Mouse (Mus musculus): Measurements from ENCODE around the gene Vdr.

The Vdr gene

DNA sequence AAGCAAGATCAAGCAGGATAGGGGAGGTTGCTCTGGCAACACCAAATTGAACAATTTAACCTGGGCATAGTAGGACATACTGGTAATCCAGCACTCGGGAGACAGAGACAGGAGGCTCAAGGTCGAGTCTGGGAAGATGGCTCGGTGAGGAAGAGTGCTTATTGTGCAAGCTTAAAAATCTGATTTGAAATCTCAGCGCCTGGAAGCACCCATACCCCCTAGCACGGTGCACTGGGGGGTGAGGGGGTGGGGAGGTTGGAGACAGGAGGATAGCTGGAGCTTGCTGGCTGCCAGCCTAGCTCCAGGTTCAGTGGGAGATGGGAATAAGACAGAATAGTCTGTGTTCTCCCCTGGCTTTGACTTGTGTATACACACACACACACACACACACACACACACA lies 9.9 kb upstream of the Vdr start:
- no peak for DNase-seq (ENCODE audit: low read depth, low spot score)

DNA sequence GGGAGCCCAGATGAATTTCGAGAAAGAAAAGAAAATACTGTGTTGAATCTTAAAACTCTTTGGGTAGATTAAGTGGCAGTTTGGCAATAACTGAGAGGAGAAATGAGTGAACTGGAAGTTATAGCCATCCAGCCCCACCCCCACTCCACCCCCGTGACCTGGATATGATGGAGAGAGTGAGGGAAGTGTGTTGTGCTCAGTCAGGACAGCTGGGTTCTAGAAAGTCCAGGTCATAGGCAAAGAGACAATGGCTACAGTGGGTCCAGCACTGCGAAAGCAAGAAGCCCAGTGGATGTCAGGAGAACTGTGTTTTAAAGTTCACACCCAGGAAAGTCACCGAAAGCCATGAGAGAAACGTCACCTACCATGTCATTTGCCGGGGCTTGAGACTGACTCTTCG lies 8.8 kb upstream of the Vdr start:
- no peak for DNase-seq (ENCODE audit: low read depth, low spot score)

DNA sequence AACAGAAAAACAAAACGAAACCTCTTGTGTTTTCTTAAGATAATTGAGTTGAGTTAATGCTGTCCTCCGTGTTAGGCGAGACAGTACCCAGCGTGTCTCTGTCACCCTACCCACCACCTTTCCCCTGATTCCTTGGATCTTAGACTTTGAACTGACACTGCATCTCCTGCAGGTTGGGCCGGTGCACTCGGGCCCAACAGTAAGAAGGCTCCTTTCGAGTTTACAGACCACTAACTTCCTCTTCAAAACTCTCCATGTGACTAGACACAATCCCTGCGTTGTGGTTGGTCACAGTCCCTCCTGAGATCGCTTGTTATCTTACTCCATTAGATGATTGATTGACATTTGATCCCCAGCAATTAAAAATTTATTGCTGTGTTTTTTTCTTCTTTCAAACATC lies 7.6 kb upstream of the Vdr start:
- DNase-seq (ENCODE audit: low read depth, low spot score): no peak

DNA sequence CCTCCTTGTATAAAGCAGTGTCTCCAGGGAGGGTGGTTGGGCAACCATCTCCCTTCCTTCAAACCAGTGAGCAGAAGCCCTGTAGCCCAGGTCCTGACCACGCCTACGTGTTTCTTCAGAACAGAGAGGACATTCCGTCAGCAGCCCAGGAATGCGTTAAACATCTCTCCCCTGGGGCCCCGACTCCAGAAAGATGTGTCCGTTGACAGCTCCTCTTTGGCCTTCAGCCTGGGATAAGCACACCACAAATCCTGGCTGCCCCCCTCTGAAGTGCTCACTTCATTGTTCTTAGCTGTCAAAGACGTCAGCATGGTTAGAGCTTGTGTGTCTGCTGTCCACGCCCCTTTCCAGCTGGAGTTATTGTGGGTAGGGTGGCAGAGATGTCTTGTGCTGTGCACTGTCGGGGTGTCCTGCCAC lies 3.9 kb upstream of the Vdr start:
- no peak for DNase-seq (ENCODE audit: low read depth, low spot score)

DNA sequence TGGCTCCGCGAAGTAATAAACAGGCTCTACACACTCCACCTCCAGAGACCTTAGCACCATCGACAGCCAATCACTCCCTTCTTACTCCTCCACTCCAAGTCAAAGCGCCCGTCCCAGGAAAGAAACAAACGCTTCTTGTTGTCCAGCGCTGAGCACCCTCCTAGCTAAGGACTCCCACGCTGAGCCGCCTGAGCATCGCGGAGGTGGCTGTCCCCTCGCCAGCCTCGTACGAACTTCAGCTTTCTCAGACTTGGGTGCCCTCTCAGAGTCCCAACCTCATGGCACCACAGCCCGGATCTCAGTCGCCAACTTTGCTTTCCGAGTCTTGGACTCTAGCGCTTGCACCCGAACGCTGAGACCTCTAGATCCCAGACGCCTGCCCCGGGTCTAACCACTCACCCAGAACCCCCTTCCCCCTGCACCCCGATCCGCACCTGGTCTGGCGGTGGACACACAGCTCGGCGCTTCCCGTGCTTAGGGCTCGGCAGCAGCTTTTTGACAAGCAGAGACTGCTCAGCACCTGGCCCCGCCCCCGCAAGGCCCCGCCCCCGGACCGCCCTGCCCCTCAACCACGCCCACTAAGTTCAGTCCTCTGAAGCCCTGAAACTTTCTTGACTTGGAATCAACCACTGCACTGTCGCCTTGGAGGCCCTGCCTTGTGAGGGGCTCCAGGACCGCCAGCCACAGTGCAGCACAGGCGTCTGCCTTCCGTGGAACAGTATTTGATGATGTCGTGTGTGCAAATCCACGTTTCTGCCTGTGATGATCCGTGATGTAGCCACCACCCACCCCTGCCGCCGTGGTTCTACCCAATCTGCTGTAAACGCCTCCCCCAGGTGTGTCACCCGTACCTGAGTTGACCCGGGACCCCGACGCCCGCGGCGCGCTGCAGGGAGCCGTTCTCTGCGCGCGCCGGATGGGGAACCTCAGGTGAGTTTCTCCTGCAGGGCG lies 2.4 kb downstream of the Vdr start:
- no peak for DNase-seq (ENCODE audit: low read depth, low spot score)

DNA sequence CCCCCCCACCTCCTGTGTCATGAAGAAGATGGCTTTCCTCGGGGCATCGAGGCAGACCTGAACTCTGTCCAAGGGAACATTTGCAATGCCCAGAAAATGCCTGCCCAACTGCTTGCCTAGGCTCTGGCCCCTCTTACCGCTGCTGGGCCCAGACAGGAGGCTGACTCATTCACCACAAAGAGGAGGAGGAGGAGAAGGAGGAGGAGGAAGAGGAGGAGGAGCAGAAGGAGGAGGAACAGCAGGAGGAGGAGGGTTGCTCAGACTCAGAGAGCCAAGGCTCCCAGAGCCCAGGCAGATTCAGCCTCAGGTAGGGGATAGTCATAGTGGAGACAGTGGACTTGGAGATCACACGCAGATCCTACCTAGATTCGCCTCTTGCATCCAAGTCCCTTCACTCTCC lies 3.2 kb downstream of the Vdr start:
- DNase-seq (ENCODE audit: low read depth, low spot score): no peak

DNA sequence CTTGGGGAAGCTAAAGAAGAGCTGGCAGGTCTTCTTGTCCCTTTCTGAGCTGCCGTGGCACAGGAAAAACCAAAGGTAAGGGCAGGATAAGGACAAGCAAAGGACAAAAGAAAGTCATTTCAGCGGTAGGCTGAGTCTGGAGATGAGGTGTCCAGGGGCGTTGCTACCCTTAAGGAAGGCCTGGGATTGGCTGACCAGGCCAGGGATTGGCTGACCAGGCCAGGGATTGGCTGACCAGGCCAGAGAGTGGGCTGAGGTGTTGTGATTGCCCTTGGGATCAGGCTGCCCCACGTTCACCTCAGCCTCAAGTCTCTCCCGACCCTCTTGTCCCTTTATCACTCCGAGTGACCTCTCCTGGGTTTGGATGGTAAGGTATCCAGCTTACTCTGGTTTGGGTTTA lies 5.1 kb downstream of the Vdr start:
- DNase-seq (ENCODE audit: low read depth, low spot score): no peak

DNA sequence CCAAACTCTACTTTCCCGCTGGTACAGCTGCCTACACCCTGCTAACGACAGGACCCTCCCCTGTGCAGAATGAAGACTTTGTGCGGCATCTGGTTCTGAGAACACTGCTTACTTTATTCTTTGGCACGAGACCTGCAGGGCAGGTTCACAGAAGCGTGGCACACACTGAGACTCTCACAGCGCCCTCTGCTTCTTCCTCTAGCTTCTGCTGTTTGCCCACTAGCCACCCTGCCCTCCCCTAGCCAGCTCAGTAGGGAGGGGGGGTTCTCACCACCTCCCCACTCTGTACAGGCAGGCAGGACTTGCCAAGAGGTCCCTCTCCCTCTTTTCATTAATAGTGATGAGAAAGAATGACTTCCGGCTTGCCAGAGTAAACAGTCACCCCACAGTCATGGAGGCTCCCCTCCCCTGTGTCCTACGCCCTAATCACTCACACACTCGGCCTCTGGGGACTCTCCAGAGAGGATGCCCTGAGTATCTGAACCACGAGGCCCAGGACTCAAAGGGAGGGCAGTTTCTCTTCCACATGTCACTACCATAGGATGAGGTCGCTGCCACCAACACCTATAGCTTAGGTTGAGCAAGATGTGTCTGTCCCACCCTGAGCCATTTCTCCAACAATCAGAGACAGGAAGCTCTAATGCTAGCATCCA lies 6.0 kb downstream of the Vdr start:
- DNase-seq (ENCODE audit: low read depth, low spot score): no peak

DNA sequence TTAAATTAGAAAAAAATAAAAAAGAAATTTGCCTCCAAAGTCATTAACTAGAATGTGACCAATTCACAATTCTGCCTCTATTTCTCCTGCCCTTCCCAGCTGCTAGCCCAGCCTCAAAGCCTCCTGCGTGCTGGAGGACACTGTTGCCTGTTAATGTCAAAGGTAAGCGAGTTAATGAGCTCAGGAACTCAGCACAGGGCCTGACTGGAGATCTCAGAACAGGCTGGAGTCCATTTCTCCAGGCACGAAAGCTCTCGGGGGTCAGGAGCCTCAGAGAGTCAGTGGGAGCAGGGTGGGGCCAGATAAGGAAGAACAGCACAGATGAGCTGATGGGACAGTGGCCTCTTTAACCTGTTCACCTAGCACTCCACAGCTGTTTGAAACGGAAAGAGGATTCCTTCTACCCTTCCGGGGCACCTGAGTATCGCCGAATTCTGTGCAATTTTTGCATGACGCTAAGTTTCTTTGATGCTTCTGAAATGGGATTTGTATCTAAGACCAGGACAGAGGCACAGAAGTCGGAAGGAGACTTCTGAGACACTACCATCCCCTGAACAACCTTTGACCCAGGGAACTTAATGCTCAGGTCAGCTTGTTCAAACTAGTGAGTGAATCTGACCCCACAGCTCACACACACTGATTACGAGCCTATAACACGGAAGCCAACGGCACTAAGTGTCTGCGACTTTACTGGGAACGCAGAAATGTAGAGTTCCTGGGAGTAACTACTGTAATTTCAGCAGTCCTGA lies 7.0 kb downstream of the Vdr start:
- DNase-seq (ENCODE audit: low read depth, low spot score): no peak

DNA sequence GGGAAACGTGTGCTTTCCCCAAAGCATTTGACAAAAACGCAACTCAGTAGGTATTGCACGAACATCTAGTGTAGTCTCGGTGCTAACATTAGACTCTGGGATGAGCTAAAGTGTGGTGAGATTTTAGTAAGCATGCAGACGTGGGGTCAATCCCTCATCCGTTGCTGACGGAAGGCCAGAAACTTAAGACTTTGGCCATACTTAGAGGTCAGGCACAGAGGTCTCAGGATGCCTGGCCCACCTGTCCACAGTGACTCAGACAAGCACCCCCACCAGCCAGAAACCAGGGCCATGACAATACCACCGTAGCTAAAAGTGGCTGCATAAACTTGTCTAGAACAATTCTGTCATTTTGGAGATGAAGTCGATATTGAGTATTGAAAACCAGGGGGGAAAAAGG lies 9.4 kb downstream of the Vdr start:
- DNase-seq (ENCODE audit: low read depth, low spot score): no peak

DNA sequence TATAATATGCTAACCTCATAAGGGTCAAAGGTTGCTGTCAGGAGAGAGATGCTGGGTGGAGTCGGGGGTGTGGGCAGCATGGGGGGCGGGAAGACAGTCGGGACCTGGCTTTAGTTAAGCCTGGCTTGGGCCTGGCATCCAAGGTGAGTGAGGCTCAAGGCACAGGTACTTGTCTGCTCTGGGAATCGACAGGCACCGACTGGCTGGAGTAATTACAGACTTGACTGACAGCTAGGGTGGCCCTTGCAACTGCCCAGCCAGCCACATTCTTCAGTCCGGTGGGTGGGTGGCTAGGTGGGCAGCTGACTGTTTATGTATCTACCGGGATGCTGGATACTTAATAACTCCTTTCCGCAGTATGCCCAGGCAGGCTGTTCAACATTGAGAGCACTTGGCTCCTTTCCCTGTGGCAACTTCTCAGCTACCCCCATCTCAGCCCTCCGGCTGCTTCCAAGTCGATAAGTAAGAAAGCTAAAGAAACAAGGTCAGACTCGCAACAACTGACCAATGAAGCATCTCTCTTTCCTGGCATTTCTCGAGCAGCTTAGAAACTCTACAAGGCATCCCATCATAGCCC lies 10.0 kb downstream of the Vdr start:
- DNase-seq (ENCODE audit: low read depth, low spot score): no peak

DNA sequence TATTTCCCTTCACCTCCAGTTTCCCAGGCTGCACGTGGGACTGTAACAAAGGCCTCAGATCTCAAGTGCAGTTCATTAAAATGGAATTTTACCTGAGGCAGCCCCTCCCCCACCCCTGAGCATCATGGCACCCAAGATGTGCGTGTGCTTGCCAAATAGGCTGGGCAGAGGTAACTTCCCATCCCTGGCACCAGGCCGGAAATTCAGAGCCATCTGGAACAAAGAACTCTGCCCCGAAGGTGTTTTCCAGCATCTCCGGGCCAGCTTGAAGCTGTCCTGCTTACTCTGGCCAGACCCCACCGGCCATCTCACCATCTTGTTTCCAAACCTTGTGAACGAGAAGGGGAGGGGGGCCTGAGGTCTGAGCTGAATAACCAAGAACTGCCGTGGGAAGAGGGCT lies 10.7 kb downstream of the Vdr start:
- no peak for DNase-seq (ENCODE audit: low read depth, low spot score)

DNA sequence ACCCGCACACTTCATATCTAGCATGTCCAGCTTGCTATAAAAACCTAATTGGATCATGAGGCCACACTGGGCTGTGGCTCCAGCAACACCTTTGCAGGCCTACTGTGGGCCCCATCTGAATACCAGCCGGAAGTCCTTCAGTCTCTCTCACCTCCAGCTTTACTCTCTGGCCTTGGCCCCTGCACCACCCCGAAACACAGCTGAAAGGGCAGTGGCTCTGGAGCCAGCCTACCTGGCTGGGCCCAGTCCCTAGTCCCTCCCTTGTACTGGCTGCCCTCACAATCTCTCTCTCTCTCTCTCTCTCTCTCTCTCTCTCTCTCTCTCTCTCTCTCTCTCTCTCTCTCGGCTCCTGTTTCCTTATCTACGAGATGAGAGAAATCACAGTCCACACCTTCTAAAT lies 11.6 kb downstream of the Vdr start:
- DNase-seq (ENCODE audit: low read depth, low spot score): no peak

DNA sequence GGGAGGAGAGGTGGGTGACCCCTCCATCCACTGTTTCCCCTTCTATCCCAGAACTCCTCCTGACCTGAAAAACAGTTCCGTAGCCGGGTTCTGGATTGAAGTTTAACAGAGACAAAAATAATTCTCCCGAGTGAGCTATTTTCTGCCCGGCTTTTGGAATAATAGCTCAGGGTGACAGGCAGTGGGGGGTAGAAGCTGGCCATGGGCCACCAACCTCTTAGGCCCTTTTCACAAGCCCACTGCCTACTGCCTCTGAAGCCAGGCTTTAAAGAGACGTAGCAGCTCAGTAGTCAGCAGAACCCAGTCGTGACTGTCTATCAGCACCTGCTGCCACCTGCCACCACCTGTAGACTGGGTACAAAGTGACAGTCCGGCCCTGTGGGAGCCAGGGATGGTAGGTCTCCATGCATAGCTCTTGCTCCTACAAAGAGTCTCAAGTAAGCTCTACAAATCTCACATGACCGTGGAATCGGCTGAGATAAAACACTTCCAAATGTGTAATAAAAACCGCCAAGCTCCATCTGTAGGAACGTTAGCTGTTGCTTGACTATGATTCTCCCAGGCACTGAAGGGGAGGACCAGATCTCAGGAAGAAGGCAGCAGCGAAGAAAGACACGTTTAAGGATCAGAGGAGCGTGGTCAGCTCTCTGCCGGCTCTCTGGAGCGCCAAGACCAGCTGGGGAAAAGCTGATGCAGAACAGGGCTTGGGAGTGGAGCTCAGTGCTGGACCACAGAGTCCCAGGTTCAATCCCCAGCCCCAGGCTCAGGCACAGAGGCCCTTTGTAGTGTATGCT lies 13.4 kb downstream of the Vdr start:
- peak; percentile 15 for DNase-seq (ENCODE audit: low read depth, low spot score)

DNA sequence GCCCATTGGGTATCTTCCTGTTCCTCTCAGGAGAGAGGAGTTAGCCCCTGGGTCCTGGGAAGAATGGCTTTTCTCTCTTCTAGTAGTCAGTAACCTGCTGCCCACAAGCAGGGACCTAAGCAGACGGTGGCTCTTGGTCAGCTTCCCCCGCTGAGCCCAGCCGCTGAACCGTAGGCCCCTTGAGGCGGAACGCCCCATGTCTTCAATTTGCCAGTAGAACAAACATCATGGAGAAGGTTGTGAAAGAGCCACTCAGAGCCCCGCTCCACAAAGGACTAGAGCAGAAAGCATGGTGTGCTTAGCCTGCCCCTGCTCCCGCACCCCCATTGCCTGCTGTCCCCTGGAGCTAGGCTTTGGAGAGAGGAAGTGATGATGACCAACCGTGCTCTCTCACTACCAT lies 14.1 kb downstream of the Vdr start:
- no peak for DNase-seq (ENCODE audit: low read depth, low spot score)

DNA sequence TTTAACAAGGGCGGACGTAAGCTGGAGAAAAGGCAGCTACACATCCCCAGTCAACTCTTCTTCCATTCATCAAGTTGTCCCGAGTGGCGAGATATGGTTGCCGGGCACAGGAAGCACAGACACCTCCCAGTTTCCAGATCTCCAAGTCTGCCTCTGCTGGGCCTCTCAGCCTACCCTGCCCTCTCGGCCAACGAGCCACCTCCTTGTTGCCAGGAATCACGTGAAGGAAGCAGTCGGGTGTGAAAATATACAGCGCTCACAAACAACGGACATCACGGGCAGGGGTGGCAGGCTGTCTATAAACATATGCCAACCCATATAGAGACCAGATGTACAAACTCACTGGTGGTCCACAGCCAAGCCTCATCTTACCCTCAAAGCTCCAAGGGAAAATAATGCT lies 14.6 kb downstream of the Vdr start:
- no peak for DNase-seq (ENCODE audit: low read depth, low spot score)

DNA sequence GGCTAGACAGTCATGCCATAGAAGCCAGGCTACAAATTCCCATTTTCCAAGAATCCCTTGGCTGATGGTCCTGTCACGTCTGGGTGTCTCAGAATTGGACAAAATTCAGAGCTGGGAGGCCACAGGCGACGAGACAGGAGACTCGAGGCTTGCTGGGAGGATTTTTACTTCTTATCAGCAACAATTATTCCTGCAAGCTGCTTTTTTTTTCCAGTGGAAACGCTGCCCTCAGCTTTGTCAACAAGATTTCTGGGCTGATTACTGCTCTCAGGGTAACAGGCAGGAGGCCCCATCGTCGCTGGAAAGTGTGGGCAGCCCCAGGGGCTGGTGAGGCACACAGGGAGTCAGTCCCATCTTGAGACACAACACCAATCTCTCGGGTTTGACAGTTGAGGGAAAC lies 17.9 kb downstream of the Vdr start:
- no peak for DNase-seq (ENCODE audit: low read depth, low spot score)

DNA sequence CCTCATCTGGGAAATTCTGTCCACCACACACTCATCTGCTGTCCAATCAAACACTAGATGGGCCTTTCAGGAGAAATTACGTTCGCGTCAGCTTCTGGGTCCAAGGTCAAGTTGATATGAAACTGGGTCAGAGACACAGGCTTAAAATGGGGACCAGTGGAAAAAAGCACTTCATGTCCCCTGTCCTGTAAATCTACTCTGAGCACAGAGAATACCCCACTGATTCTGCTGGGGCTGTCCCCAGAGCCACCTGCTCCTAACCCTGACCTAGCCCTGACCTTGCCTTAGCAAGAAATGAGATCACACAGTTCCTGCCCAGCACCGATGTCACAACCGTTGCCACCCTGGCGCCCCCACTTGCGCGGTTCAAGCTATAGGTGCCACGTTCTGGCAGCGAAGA lies 20.0 kb downstream of the Vdr start:
- no peak for DNase-seq (ENCODE audit: low read depth, low spot score)

DNA sequence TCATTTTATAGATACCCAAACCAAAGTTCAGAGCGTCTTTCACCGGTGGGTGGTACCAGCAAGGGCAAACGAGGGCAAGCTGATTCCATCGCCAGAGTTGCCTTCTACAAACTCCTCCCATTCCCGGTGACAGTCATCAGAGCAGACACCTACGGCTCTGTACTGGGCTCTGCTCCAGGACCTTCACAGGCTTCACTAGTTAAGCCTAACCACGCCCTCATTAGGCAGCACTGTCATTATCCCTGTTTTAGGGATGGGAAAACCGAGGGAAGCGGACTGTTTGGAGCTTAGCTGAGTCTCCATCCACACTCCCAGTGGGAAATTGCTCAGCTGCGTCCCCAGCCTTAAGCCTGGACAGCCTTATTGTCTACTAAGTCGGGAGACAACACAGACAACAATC lies 20.4 kb downstream of the Vdr start:
- DNase-seq (ENCODE audit: low read depth, low spot score): peak; percentile 31

DNA sequence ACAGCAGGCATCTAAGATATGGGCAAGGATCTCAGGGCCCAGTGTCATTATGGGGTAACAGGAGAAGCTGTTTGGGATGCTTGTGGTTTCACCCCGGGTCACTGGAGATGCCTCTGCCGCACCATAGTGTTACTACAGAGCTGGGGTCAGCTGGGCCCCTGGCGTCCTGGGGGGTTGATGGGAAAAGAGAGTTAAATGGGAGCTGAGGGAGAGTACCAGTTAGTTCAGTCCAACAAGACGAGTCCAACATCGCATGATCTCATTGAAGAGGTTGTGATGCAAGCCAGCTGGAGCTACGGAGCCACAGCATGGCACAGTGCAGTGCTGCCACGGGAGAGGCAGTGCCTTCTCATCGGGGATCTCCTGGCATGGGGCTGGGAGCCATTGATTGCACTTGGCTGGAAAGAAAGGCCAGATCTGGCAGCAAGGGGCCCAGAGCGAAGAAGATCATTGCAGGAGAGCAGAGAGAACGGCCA lies 22.9 kb downstream of the Vdr start:
- DNase-seq (ENCODE audit: low read depth, low spot score): no peak

DNA sequence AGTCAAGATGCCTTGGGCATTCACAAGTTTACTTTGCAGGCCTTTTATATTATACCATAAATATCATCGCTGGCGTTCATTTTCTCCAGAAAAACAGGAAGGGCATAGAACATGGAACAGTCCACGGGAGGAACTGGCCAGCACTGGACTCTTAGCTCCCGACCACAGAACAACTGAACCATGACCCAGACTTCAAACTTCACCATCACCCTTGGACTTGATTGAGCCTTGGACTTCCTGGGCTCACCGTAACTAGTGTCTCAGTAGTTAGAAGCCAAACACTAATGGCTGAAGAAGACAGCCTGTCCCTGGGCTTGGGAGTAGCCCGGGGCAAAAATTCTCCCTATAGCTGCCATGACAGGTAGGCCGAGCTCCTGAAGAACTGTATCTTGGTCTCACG lies 29.0 kb downstream of the Vdr start:
- DNase-seq (ENCODE audit: low read depth, low spot score): no peak
